Mouse (Mus musculus) ES-E14 (cell line): ENCODE data around the gene Ahcy. TPM values are rescaled to one million over a fixed set of nuclear protein-coding genes. Genes with fewer than 3 reads are reported as not detected.

ENCODE experiments used
- DNase-seq: peaks from one replicate; pipeline ENCODE4 v3.0.0-alpha.2; 2013; ENCODE audit warnings: low read depth, low spot score
- H3K27ac ChIP-seq: 2 replicates; pipeline ENCODE4 v1.5.1; 2012; ENCODE audit warnings: low read depth, mild to moderate bottlenecking, low read length, moderate library complexity, mixed read lengths; ENCODE audit not compliant: poor library complexity, insufficient read depth, severe bottlenecking
- H3K36me3 ChIP-seq: 2 replicates; pipeline ENCODE4 v1.6.1; 2012; ENCODE audit warnings: mild to moderate bottlenecking, low read length, moderate library complexity, mixed read lengths; ENCODE audit not compliant: control insufficient read depth, poor library complexity, insufficient read depth, severe bottlenecking
- H3K4me1 ChIP-seq, 2 experiments: fragments of 150-350 bp in 1 of 2; sonication (generic) in 1 of 2; 2 replicates each; pipeline ENCODE4 v1.6.1; 2012; ENCODE audit warnings: low read length in 2 of 2, mild to moderate bottlenecking in 1 of 2, mixed read lengths in 1 of 2; ENCODE audit not compliant: control insufficient read depth in 2 of 2, insufficient read depth in 2 of 2, poor library complexity in 1 of 2
- H3K4me3 ChIP-seq, 2 experiments: fragments of 150-350 bp in 1 of 2; sonication (generic) in 1 of 2; 2 replicates each; pipeline ENCODE4 v1.5.1; 2012; ENCODE audit warnings: low read length in 2 of 2, low read depth in 1 of 2, mild to moderate bottlenecking in 1 of 2, mixed read lengths in 1 of 2; ENCODE audit not compliant: insufficient read depth in 1 of 2, poor library complexity in 1 of 2, severe bottlenecking in 1 of 2
- H3K9ac ChIP-seq: 2 replicates; pipeline ENCODE4 v1.6.1; 2012; ENCODE audit warnings: low read depth, mild to moderate bottlenecking, low read length, mixed read lengths; ENCODE audit not compliant: poor library complexity, insufficient read depth, severe bottlenecking
- H3K9me3 ChIP-seq: fragments of 150-350 bp; sonication (generic); 2 replicates; pipeline ENCODE4 v1.6.1; 2012; ENCODE audit warnings: low read depth, mild to moderate bottlenecking, low read length; ENCODE audit not compliant: control insufficient read depth, insufficient read depth
- CHD2 ChIP-seq: IDR thresholded peaks from 2 replicates; pipeline ENCODE4 v1.6.1; 2014; ENCODE audit warnings: mild to moderate bottlenecking, low read depth, low read length, inconsistent platforms
- HCFC1 ChIP-seq: IDR thresholded peaks from 2 replicates; pipeline ENCODE4 v1.6.1; 2012; ENCODE audit warnings: low read length, inconsistent platforms, borderline replicate concordance; ENCODE audit not compliant: insufficient read depth
- MAFK ChIP-seq: IDR thresholded peaks from 2 replicates; pipeline ENCODE4 v1.6.1; 2014; ENCODE audit warnings: mild to moderate bottlenecking, low read depth, low read length, inconsistent platforms; ENCODE audit not compliant: insufficient read depth
- ZC3H11A ChIP-seq: IDR thresholded peaks from 2 replicates; pipeline ENCODE4 v1.6.1; 2012; ENCODE audit warnings: low read depth, mild to moderate bottlenecking, inconsistent platforms, low read length, borderline replicate concordance
- ZNF384 ChIP-seq: IDR thresholded peaks from 2 replicates; pipeline ENCODE4 v1.6.1; 2012; ENCODE audit warnings: low read depth, low read length, inconsistent platforms
- in situ Hi-C, 2 experiments: fragments of 600-800 bp; cut with MboI; formaldehyde crosslinking; loops; one replicate each; pipeline ENCODE4 v1.15.1; 2025; ENCODE audit warnings: low sequenced_read_pairs in 2 of 2, inconsistent platforms in 1 of 2; ENCODE audit not compliant: unreplicated experiment in 2 of 2
- total RNA-seq: library from RNA; depleted of rRNA; stranded (reverse); fragments of 300-350 nt; gene quantifications from 2 replicates; pipeline ENCODE4 v1.2.3, GENCODE M21; 2012

The Ahcy gene
- total RNA-seq, 1 experiment = 79.6 TPM

DNA sequence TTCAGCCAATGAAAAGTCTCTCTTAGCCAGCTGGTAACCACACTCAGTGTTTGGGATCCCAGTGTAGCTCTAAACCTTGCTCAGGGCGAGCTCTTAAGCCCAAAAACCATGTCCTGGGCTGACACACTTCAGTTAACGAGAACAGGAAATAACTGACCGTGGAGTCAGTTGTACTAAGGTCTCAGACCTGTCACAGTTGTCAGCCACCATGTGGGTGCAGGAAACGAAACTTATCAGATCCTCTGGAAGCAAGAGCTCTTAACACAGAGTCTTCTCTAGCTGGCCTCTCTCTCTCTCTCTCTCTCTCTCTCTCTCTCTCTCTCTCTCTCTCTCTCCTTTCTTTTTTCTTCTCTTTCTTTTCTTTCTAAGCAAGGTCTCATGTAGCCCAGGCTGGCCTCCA, 19.1 kb upstream of the Ahcy start:
- H3K4me3 ChIP-seq = no peak overlapping the region
- no peaks in the 10 kb centered on the region for H3K36me3 ChIP-seq
- H3K27ac ChIP-seq = no peak overlapping the region
- peaks cover 4 to 5% of the 10 kb centered on the region in 2 experiments; a peak in 1 of 4 replicates for H3K4me1 ChIP-seq
- no peak for DNase-seq
- TF ChIP-seq CHD2 = no peak
- TF ChIP-seq MAFK = no peak
- no peak for TF ChIP-seq HCFC1
- no peak for TF ChIP-seq ZNF384
- TF ChIP-seq ZC3H11A = no peak
- in situ Hi-C loops = no loop called here
- no peaks in the 10 kb centered on the region for H3K9me3 ChIP-seq
- no peak overlapping the region for H3K9ac ChIP-seq

DNA sequence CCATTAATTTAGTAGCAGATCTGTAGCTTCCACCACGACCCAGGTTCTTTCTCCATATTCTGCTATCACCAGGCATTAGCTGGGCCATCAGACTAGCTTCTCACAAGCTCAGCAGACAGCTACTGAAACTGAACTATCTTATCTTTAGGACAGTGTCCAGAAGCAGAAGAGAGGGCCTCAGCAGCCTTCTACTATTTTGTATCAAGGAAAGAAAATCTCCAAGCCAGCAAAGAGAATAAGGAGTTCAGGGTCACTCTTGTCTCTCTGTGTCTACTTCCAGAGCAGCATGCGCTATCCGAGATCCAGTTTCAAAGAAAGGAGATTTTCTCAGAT, 17.4 kb upstream of the Ahcy start:
- Histone ChIP-seq H3K4me3 (no peak overlapping the region), H3K9me3 (no peaks in the 10 kb centered on the region), H3K9ac (no peak overlapping the region), H3K27ac (no peak overlapping the region), H3K4me1 (peaks cover 4 to 5% of the 10 kb centered on the region in 2 experiments; a peak in 1 of 4 replicates), H3K36me3 (no peaks in the 10 kb centered on the region)
- in situ Hi-C loops = no loop called here
- TF ChIP-seq HCFC1 = no peak
- no peak for DNase-seq

DNA sequence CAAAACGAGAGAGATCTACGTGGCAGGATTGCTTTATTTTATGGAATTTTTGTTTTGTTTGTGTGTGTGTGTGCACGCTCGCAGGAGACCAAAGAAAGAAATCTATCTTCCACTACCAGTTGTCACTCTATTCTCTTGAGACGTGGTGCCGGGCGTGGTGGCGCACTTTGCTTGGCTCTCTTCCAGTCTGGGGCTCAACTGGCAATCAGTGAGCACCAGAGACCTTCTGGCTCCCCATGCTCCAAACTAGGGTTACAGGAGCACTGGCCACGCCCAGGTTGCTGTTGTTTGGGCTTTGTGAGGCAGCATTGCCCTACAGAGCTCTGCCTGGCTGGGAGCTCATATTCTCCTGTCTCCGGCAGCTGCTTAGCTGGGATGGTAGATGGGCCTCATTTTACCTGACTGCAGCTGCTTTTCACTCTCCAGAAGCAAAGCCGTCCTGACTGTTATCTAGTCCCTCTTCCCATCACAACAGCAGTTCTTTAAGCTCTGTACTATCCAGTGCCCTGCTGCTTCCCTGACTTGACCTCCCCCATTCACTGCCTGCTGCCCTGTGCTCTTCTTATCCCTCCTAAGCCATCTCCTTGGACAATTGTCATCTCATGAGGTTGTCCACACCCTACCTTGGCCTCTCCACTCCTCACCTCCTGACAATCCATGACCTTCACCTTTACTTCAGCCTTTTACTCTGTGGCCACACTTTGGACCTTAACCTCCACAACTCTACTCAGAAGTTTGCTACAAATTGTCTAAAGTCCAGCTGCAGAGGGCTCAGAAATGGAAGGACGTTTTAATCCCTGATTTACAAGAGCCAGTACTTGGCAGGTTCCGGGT, 16.8 kb upstream of the Ahcy start:
- DNase-seq = no peak
- TF ChIP-seq ZC3H11A = no peak
- TF ChIP-seq CHD2 = no peak
- TF ChIP-seq MAFK = no peak
- no peak for TF ChIP-seq ZNF384
- no peak for TF ChIP-seq HCFC1
- no peak overlapping the region for H3K27ac ChIP-seq
- H3K36me3 ChIP-seq = no peaks in the 10 kb centered on the region
- no peaks in the 10 kb centered on the region for H3K9me3 ChIP-seq
- peaks cover 4 to 5% of the 10 kb centered on the region in 2 experiments; a peak in 1 of 4 replicates for H3K4me1 ChIP-seq
- H3K4me3 ChIP-seq = no peak overlapping the region
- H3K9ac ChIP-seq = no peak overlapping the region
- in situ Hi-C loops = no loop called here

DNA sequence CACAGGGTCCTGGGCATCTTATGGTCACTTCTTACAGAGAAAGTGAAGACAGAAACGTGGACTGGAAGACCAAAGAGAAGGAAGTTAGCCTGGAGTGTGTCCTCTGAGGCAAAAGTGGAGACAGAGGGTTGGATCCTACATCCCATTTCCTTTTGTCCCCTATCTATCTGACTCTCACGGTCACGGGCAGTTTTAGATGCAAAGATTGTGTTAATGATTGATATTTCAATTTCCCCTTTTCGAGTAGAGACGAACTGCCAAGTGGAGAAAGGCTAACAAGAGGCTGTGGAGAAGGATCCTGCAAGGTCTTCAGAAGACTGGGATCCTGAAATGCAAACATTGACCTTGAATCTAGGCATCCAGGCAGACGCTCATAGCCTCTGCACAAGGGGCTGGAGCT, 14.0 kb upstream of the Ahcy start:
- peaks cover 4 to 5% of the 10 kb centered on the region in 2 experiments; a peak in 1 of 4 replicates for H3K4me1 ChIP-seq
- H3K4me3 ChIP-seq = no peak overlapping the region
- no peak overlapping the region for H3K9ac ChIP-seq
- DNase-seq = no peak
- H3K27ac ChIP-seq = no peak overlapping the region
- in situ Hi-C loops = no loop called here
- H3K9me3 ChIP-seq = no peaks in the 10 kb centered on the region
- TF ChIP-seq CHD2 = no peak
- no peak for TF ChIP-seq ZC3H11A
- no peak for TF ChIP-seq MAFK
- no peak for TF ChIP-seq HCFC1
- no peaks in the 10 kb centered on the region for H3K36me3 ChIP-seq

DNA sequence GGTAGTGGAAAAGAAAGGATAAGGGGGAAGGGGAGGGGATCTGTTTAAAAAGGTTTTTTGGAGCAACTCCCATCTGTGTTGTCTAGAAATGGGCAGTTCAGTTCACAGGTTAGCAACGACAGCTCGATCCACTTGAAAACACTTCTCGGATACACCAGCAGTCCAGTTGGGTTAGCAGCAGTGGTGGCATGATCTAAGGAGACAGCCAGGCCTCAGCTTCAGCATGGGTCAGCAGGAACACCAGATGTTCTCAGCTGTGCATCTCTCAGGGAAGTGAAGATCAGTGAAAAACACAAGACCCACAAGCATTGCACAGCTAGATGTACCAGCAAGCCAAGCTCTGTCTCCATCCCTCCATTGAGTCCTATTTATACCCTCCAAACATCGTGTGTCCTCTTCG, 12.0 kb upstream of the Ahcy start:
- H3K36me3 ChIP-seq = no peaks in the 10 kb centered on the region
- H3K27ac ChIP-seq = no peak overlapping the region
- DNase-seq = no peak

More for the DNA sequence above, 12.0 kb upstream of the Ahcy start:
- Histone ChIP-seq H3K9me3 (no peaks in the 10 kb centered on the region), H3K4me3 (no peak overlapping the region), H3K9ac (no peak overlapping the region), H3K4me1 (peaks cover 2 to 8% of the 10 kb centered on the region in 2 experiments; a peak in 1 of 4 replicates)
- in situ Hi-C loops = no loop called here
- TF ChIP-seq HCFC1 (no peak), MAFK (no peak), ZNF384 (no peak)
